Mouse (Mus musculus) forebrain, embryonic 13.5 days (tissue): Measurements from ENCODE around the gene Cldn22. TPM values are rescaled to one million over a fixed set of nuclear protein-coding genes. Genes with fewer than 3 reads are reported as not detected.

Experiments used
- ATAC-seq: fragments of 200-750 bp; cut with Nextera tagmentation; 2 replicates; pipeline ENCODE4 v1.8.0; 2017
- H3K27ac ChIP-seq: fragments of 300-500 bp; sonication (generic); 2 replicates; pipeline ENCODE4 v1.5.1; 2015; ENCODE audit warnings: inconsistent platforms, mild to moderate bottlenecking, moderate library complexity
- H3K27me3 ChIP-seq: fragments of 300-500 bp; sonication (generic); 2 replicates; pipeline ENCODE4 v1.6.1; 2015; ENCODE audit warnings: mild to moderate bottlenecking, inconsistent platforms
- H3K36me3 ChIP-seq: fragments of 300-500 bp; sonication (generic); 2 replicates; pipeline ENCODE4 v1.6.1; 2015; ENCODE audit warnings: mild to moderate bottlenecking, inconsistent platforms; ENCODE audit not compliant: poor library complexity, severe bottlenecking
- H3K4me1 ChIP-seq: fragments of 300-500 bp; sonication (generic); 2 replicates; pipeline ENCODE4 v1.6.1; 2015; ENCODE audit warnings: inconsistent platforms
- H3K4me2 ChIP-seq: fragments of 300-500 bp; sonication (generic); 2 replicates; pipeline ENCODE4 v1.6.1; 2015; ENCODE audit warnings: inconsistent platforms, mild to moderate bottlenecking, moderate library complexity
- H3K4me3 ChIP-seq: fragments of 300-500 bp; sonication (generic); 2 replicates; pipeline ENCODE4 v1.5.1; 2015; ENCODE audit warnings: mild to moderate bottlenecking, inconsistent platforms
- H3K9ac ChIP-seq: fragments of 300-500 bp; sonication (generic); 2 replicates; pipeline ENCODE4 v1.6.1; 2015; ENCODE audit warnings: mild to moderate bottlenecking, inconsistent platforms
- H3K9me3 ChIP-seq: fragments of 300-500 bp; sonication (generic); replicated peaks from 2 replicates; pipeline ENCODE4 v1.6.1; 2016; ENCODE audit warnings: inconsistent platforms
- WGBS: fragments of 180-500 bp; shearing (Covaris S2); methylation state at CpG from one replicate; pipeline ENCODE4 v1.1.7; 2015; 5-methylcytosine and 5-hydroxymethylcytosine counted together
- polyA plus RNA-seq: library from polyadenylated mRNA; unstranded; fragments of >200 nt; fragmentation: Nextera tagmentation; extraction: Ambion mirVana; gene quantifications from 2 replicates; pipeline ENCODE4 v1.2.1, GENCODE M21; 2015

The Cldn22 gene
- polyA plus RNA-seq, 1 experiment from 2014 or later = not detected

DNA sequence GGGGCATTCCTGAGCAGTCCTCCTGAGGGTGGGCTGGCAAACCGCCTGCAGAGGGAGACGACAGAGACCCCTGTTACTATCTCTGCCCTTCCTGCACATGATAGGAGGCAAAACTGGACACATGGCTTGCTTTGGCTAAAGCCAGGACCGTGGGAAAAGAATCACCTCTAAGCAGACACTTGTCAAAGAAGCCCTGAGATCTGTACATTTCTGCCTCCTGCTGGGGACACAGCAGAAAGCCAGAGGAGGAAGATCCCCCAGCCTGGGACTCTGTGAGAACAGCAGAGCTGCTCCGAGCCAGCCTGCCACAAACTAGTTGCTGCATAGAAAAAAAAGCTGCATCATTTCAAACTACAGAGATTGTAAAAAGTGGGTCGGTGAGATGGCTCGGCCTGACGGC, 18.8 kb downstream of the Cldn22 start:
- Histone ChIP-seq H3K9me3 (0 out of 2 replicates have a peak, but pooled peaks cover 6% of the 10 kb centered on the region), H3K27ac (no peak overlapping the region), H3K9ac (no peak overlapping the region), H3K4me1 (no peaks in the 10 kb centered on the region), H3K4me3 (no peak overlapping the region), H3K36me3 (peaks cover 22% of the 10 kb centered on the region), H3K27me3 (no peaks in the 10 kb centered on the region), H3K4me2 (no peak overlapping the region)
- no peak for ATAC-seq
- WGBS = 85% methylated on average over 7 of the region's 7 CpGs

DNA sequence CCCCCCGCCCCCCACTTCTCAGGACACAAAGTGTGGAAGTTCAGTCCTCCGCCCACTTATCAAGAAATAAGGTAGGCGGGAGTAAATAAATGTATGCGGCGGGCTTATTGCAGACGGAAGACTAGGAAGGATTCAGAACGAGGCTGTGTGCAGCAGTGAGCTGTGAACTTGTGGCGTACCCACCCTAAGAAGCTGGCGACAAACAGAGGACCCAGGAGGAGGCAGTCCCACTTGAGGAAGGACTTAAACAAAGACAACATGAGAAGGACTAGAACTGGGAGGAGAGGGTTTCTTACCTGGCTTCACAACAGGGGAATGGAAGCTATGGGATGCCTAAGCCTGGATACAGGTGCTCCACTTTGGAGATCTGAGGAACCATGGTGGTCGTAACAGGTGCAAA, 19.4 kb downstream of the Cldn22 start:
- Histone ChIP-seq H3K27me3 (no peaks in the 10 kb centered on the region), H3K4me2 (no peak overlapping the region), H3K27ac (no peak overlapping the region), H3K9ac (no peak overlapping the region), H3K4me3 (no peak overlapping the region), H3K36me3 (peaks cover 26% of the 10 kb centered on the region), H3K4me1 (no peaks in the 10 kb centered on the region), H3K9me3 (0 out of 2 replicates have a peak, but pooled peaks cover 6% of the 10 kb centered on the region)
- no peak for ATAC-seq
- 93% methylated on average over 10 of the region's 10 CpGs for WGBS

DNA sequence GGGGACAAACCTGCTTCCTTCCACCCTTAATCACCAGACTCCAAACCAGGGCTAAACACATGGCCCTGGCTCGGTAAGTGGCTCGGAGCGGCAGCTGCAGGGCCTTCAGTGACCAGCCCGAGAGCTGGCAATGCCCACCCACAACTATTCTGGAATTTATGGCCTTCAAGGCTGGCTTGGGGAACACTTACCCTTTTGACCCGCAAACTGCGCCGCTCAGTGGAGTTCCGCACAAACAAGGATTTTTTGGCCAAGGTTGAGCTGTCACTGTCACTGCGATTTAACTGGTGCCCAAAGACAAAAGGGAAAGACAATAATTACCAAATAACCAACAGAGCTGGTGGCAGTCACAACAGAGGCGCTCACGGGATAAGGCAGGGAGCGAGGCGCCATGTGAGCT, 21.7 kb downstream of the Cldn22 start:
- WGBS = 84% methylated on average over 13 of the region's 13 CpGs
- Histone ChIP-seq H3K4me2 (no peak overlapping the region), H3K4me1 (no peaks in the 10 kb centered on the region), H3K9me3 (no peaks in the 10 kb centered on the region), H3K9ac (no peak overlapping the region), H3K4me3 (no peak overlapping the region), H3K27me3 (no peaks in the 10 kb centered on the region), H3K36me3 (peaks cover 20% of the 10 kb centered on the region), H3K27ac (no peak overlapping the region)
- ATAC-seq = no peak

DNA sequence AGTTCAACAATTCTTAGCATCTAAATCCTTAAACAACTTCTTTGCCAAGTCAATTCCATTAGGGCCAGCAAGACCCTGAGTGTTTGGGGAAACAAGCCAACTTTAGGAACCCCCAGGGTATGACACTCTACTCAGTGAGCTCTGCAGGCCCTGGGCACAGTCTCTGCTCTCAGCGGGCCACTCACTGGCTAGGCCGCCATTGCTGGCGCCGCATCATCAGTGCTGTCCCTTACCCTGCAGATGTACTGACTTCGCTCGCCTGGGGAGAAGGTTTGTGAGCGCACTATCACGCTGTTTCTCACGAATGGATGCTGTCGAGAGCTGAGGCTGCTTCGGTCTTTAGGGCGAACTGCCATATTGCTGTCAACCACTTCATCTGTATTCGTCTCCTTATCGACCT, 22.9 kb downstream of the Cldn22 start:
- Histone ChIP-seq H3K9me3 (no peaks in the 10 kb centered on the region), H3K4me2 (no peak overlapping the region), H3K27me3 (no peaks in the 10 kb centered on the region), H3K4me1 (0 out of 2 replicates have a peak, but pooled peaks cover 5% of the 10 kb centered on the region), H3K36me3 (peaks cover 20% of the 10 kb centered on the region), H3K9ac (no peak overlapping the region), H3K27ac (no peak overlapping the region), H3K4me3 (no peak overlapping the region)
- 92% methylated on average over 14 of the region's 14 CpGs for WGBS
- ATAC-seq = no peak

DNA sequence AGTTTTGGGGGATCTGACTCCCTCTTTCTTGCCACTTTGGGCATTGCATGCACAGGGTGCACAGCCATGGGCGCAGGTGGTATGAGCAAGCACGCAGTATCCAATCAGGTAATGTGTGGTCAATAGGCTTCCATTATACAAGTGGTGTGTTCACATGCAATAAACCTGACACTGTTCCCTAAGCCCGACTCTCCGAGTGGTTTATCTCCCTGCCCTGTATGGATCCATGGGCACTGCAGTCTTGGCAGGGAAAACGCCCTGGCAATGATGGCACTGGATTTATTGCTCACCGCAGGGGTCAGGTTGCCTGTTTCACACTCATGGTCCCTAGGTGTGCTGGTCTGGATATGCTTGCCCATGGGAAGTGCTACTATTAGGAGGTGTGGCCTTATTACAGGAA, 23.6 kb downstream of the Cldn22 start:
- no peaks in the 10 kb centered on the region for H3K9me3 ChIP-seq
- no peak overlapping the region for H3K4me3 ChIP-seq
- H3K4me2 ChIP-seq = no peak overlapping the region
- H3K27me3 ChIP-seq = no peaks in the 10 kb centered on the region
- no peak overlapping the region for H3K27ac ChIP-seq
- no peak overlapping the region for H3K9ac ChIP-seq
- H3K36me3 ChIP-seq = peaks cover 14% of the 10 kb centered on the region
- H3K4me1 ChIP-seq = 0 out of 2 replicates have a peak, but pooled peaks cover 7% of the 10 kb centered on the region
- 96% methylated on average over 6 of the region's 6 CpGs for WGBS
- ATAC-seq = no peak

DNA sequence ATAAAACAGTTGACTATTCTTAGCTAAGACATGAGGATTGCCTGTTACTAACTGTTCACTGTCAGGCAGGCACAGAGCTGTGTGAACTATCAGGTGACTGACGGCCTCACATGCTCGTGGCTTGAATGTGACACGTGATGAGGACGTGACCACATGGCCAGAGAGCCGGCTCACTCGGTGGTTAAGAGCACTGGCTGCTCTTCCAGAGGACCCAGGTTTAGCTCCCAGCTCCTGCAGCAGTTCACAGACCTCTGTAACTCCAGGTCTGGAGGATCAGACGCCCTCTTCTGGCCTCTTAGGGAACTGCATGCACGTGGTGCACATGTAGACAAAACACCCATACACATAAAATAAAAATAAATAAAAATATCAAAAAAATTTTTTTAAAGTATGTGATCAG, 25.6 kb downstream of the Cldn22 start:
- no peak overlapping the region for H3K4me3 ChIP-seq
- no peak overlapping the region for H3K27ac ChIP-seq
- no peaks in the 10 kb centered on the region for H3K9me3 ChIP-seq
- peaks cover 19% of the 10 kb centered on the region for H3K36me3 ChIP-seq
- 86% methylated on average over 8 of the region's 8 CpGs for WGBS
- no peak overlapping the region for H3K4me2 ChIP-seq
- H3K4me1 ChIP-seq = 0 out of 2 replicates have a peak, but pooled peaks cover 7% of the 10 kb centered on the region
- no peaks in the 10 kb centered on the region for H3K27me3 ChIP-seq
- ATAC-seq = no peak; the same call in 1 of the 2 replicates
- H3K9ac ChIP-seq = no peak overlapping the region

DNA sequence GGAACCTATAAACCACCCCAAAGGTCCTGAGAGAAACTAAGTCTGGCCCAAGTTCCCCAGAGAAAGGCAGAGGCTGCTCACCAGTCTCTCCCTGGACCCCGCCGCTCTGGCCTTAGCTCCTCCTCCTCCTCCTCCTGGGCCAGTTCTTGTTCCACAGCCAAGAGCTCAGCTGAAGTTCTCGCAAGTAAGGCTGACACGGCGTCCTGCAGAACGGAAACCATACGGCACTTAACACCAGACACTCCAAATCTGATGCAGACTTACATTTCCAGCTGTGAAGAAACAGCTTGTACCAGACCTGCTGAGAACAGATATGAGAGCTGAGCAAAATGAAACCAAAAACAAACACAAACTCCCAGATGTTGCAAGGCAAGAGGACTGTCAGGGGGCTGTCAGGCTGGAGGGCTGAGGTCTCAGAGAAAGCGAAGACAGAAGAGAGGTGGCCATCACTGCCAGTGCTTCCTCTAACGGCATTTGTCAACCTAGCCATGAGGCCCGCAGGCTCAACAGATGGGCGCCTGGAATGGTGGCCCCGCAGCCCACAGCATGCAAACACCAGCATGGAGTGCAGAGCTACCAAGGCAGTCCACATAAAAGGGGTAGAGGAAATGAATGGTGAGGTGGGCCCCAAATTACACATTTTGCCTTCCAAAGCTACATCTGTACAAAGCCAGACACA, 27.7 kb downstream of the Cldn22 start:
- no peak overlapping the region for H3K4me2 ChIP-seq
- no peaks in the 10 kb centered on the region for H3K9me3 ChIP-seq
- H3K4me1 ChIP-seq = 0 out of 2 replicates have a peak, but pooled peaks cover 7% of the 10 kb centered on the region
- H3K27me3 ChIP-seq = no peaks in the 10 kb centered on the region
- no peak overlapping the region for H3K9ac ChIP-seq
- H3K36me3 ChIP-seq = peaks cover 28% of the 10 kb centered on the region
- H3K27ac ChIP-seq = no peak overlapping the region
- 78% methylated on average over 12 of the region's 12 CpGs for WGBS
- H3K4me3 ChIP-seq = no peak overlapping the region
- ATAC-seq = no peak

DNA sequence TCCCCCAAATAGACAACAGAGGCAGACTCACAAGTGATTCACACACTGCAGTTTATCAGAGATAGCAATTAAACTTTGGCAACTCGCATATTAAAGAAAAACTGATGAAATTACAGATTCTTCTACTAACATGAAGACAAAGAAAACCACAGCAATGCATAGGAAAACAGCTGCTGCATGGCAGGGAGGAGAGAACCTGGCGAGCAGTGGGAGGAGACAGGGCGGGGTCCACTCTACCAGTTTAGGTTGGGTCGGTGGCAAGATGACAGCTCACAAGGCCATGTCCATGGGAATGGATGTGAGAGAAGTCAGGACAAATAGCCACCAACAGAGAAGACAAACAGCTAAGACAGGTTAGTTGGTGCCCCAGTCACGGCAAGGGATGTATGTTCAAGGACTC, 28.5 kb downstream of the Cldn22 start:
- no peak overlapping the region for H3K4me2 ChIP-seq
- H3K27ac ChIP-seq = no peak overlapping the region
- ATAC-seq = no peak
- no peak overlapping the region for H3K9ac ChIP-seq
- peaks cover 27% of the 10 kb centered on the region for H3K36me3 ChIP-seq
- H3K4me1 ChIP-seq = 0 out of 2 replicates have a peak, but pooled peaks cover 7% of the 10 kb centered on the region
- no peak overlapping the region for H3K4me3 ChIP-seq
- H3K9me3 ChIP-seq = no peaks in the 10 kb centered on the region
- 89% methylated on average over 5 of the region's 5 CpGs for WGBS
- no peaks in the 10 kb centered on the region for H3K27me3 ChIP-seq

DNA sequence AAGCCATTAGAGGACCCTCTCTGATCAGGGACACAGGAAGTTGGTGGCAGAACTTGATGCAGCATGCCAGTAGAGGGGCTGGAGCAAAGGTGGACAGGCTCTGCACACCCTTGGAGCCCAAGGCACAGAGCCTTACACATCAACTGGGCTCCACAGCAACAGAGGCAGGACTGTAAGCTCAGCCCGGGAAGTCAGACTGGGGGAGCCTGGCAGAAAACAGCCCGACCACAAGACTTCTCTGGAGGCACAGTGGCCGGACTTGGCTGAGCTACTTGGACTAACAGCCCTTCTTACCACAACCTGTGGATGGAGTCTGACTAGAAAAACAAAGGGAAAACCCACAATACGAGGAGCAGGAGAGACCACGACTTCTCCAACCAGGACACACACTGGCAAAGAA, 29.1 kb downstream of the Cldn22 start:
- H3K4me1 ChIP-seq = 0 out of 2 replicates have a peak, but pooled peaks cover 7% of the 10 kb centered on the region
- no peaks in the 10 kb centered on the region for H3K27me3 ChIP-seq
- H3K9me3 ChIP-seq = no peaks in the 10 kb centered on the region
- H3K9ac ChIP-seq = no peak overlapping the region
- no peak overlapping the region for H3K4me3 ChIP-seq
- no peak for ATAC-seq
- WGBS = 88% methylated on average over 5 of the region's 5 CpGs
- peaks cover 21% of the 10 kb centered on the region; the same call in 1 of the 2 replicates for H3K36me3 ChIP-seq
- H3K27ac ChIP-seq = no peak overlapping the region
- H3K4me2 ChIP-seq = no peak overlapping the region

DNA sequence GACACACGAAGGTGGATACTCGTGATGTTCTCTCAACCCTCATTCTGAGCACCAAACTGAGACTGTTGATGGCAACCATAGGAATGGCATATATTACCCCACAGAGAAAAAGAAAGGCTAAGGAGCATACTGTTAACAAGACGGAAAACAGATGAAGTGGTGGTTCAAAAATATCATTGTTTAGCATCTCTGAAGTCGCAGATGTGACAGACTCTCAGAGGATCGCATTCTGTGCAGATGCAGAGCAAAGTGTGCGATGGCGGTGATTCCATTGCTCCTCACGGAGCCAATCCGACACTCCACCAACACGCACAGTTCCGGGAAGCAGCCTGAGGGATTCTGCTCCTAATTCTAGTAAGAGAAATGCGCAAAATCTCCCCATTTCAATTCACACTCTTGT, 35.0 kb downstream of the Cldn22 start:
- Histone ChIP-seq H3K4me3 (no peak overlapping the region), H3K4me2 (no peak overlapping the region), H3K9me3 (no peaks in the 10 kb centered on the region), H3K27ac (no peak overlapping the region), H3K9ac (no peak overlapping the region), H3K27me3 (no peaks in the 10 kb centered on the region), H3K4me1 (no peaks in the 10 kb centered on the region), H3K36me3 (peaks cover 27% of the 10 kb centered on the region; the same call in 1 of the 2 replicates)
- WGBS = 91% methylated on average over 12 of the region's 12 CpGs
- ATAC-seq = no peak

DNA sequence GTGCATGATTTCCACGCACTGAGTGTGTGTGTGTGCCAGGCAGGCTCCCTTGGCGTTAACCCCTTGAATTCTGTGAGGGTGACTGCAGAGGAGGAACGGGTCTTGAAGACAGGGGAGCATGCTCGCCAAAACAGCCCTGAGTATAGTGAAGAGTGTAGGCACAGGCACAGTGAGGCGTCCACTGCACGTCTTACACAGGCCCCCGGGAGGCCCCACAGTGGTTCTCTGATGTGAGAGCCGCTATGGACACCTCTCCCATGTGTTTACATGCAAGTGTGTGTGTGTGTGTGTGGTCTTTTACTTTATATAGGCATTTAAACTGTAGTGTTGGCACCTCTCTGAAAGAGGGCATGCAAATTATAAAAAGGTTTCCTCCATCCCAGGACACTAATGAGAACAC, 42.3 kb downstream of the Cldn22 start:
- 78% methylated on average over 8 of the region's 8 CpGs for WGBS
- no peak overlapping the region for H3K4me2 ChIP-seq
- peak; percentile 41 for ATAC-seq
- H3K9ac ChIP-seq = no peak overlapping the region
- no peak overlapping the region for H3K27ac ChIP-seq
- H3K9me3 ChIP-seq = no peaks in the 10 kb centered on the region
- no peak overlapping the region for H3K4me3 ChIP-seq
- H3K36me3 ChIP-seq = peaks cover 18% of the 10 kb centered on the region; the same call in 1 of the 2 replicates
- no peaks in the 10 kb centered on the region for H3K4me1 ChIP-seq
- no peaks in the 10 kb centered on the region for H3K27me3 ChIP-seq

DNA sequence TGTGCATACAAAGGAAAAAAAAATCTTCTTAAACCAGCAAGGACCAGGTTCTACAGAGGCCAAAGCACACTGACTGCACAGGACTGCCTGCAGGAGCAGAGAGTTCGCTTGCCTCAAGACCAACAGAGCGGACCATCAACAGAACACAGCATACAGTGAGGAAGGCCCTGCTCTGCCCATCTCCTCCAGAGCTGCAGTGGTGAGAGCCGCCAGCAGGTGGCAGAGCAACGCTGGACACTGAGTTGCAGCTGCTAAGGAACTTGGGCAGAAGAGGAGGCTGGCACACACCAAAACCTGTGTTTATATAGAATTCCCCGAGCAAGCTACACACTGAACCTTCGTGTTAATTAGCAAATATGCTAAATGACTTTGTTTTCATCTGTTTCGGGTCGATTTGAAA, 42.8 kb downstream of the Cldn22 start:
- no peak overlapping the region for H3K4me2 ChIP-seq
- no peak overlapping the region for H3K4me3 ChIP-seq
- H3K36me3 ChIP-seq = peaks cover 15% of the 10 kb centered on the region; the same call in 1 of the 2 replicates
- WGBS = 25% methylated on average over 8 of the region's 8 CpGs
- H3K27ac ChIP-seq = no peak overlapping the region
- H3K27me3 ChIP-seq = no peaks in the 10 kb centered on the region
- no peaks in the 10 kb centered on the region for H3K9me3 ChIP-seq
- no peak overlapping the region for H3K9ac ChIP-seq
- ATAC-seq = peak; percentile 81
- no peaks in the 10 kb centered on the region for H3K4me1 ChIP-seq
